Mouse (Mus musculus) neural tube, embryonic 12.5 days (tissue): ENCODE results near the gene Dmrt3. TPM values are rescaled to one million over a fixed set of nuclear protein-coding genes. Genes with fewer than 3 reads are reported as not detected.

Experiments used
- ATAC-seq: fragments of 200-750 bp; cut with Nextera tagmentation; 2 replicates; pipeline ENCODE4 v1.8.0; 2017; ENCODE audit warnings: low read depth, mild to moderate bottlenecking, moderate TSS enrichment, moderate library complexity; ENCODE audit not compliant: low FRiP score
- H3K27ac ChIP-seq: fragments of 300-500 bp; sonication (generic); 2 replicates; pipeline ENCODE4 v1.5.1; 2016
- H3K27me3 ChIP-seq: fragments of 300-500 bp; sonication (generic); replicated peaks from 2 replicates; pipeline ENCODE4 v1.6.1; 2016; ENCODE audit warnings: mild to moderate bottlenecking
- H3K36me3 ChIP-seq: fragments of 300-500 bp; sonication (generic); 2 replicates; pipeline ENCODE4 v1.6.1; 2016; ENCODE audit warnings: mild to moderate bottlenecking
- H3K4me1 ChIP-seq: fragments of 300-500 bp; sonication (generic); 2 replicates; pipeline ENCODE4 v1.6.1; 2016
- H3K4me2 ChIP-seq: fragments of 300-500 bp; sonication (generic); replicated peaks from 2 replicates; pipeline ENCODE4 v1.6.1; 2016; ENCODE audit warnings: mild to moderate bottlenecking
- H3K4me3 ChIP-seq: fragments of 300-500 bp; sonication (generic); 2 replicates; pipeline ENCODE4 v1.5.1; 2016
- H3K9ac ChIP-seq: fragments of 300-500 bp; sonication (generic); 2 replicates; pipeline ENCODE4 v1.6.1; 2016; ENCODE audit warnings: mild to moderate bottlenecking
- H3K9me3 ChIP-seq: fragments of 300-500 bp; sonication (generic); 2 replicates; pipeline ENCODE4 v1.6.1; 2016; ENCODE audit warnings: mild to moderate bottlenecking
- WGBS: fragments of 180-500 bp; shearing (Covaris S2); methylation state at CpG from one replicate; pipeline ENCODE4 v1.1.7; 2016; 5-methylcytosine and 5-hydroxymethylcytosine counted together
- polyA plus RNA-seq: library from polyadenylated mRNA; unstranded; fragments of >200 nt; fragmentation: Nextera tagmentation; extraction: Ambion mirVana; gene quantifications from 2 replicates; pipeline ENCODE4 v1.2.1, GENCODE M21; 2016

Gene Dmrt3
- polyA plus RNA-seq, 1 experiment from 2014 or later, result 3.9 TPM

GRCm38 (mm10) chr19:25670571-25671285 is 60.6 kb downstream of the Dmrt3 start:
- ATAC-seq, result no peak

GRCm38 (mm10) chr19:25671681-25672080 is 61.6 kb downstream of the Dmrt3 start:
- no peaks in the 10 kb centered on the region for H3K9me3 ChIP-seq
- H3K27ac ChIP-seq, result no peak overlapping the region
- peak overlapping the region; percentile 72 for H3K4me2 ChIP-seq
- no peaks in the 10 kb centered on the region for H3K36me3 ChIP-seq
- WGBS, result 2% methylated on average over 14 of the region's 14 CpGs
- ATAC-seq, result no peak
- H3K4me3 ChIP-seq, result peak overlapping the region; percentile 33
- peaks cover 98% of the 10 kb centered on the region for H3K27me3 ChIP-seq
- no peak overlapping the region for H3K9ac ChIP-seq
- peaks cover 18% of the 10 kb centered on the region for H3K4me1 ChIP-seq

More at GRCm38 (mm10) chr19:25670571-25671285, 60.6 kb downstream of the Dmrt3 start:
- Histone ChIP-seq H3K9me3 (no peaks in the 10 kb centered on the region), H3K36me3 (no peaks in the 10 kb centered on the region), H3K4me1 (peaks cover 24% of the 10 kb centered on the region), H3K4me3 (no peak overlapping the region), H3K4me2 (no peak overlapping the region), H3K9ac (no peak overlapping the region), H3K27ac (no peak overlapping the region), H3K27me3 (peaks cover 98% of the 10 kb centered on the region)
- WGBS, result under 1% methylated on average over 17 of the region's 17 CpGs

- Histone ChIP-seq H3K27me3 (peaks cover 96% of the 10 kb centered on the region), H3K27ac (no peak within 1 kb of the TSS), H3K4me1 (peaks cover 18% of the 10 kb centered on the region), H3K4me3 (peak within 1 kb of the TSS; percentile 36), H3K36me3 (no peaks in the 10 kb centered on the region), H3K9me3 (no peaks in the 10 kb centered on the region), H3K4me2 (peak within 1 kb of the TSS; percentile 72), H3K9ac (no peak within 1 kb of the TSS)
- WGBS, result under 1% methylated on average over 44 of the region's 44 CpGs
- ATAC-seq, result peak; percentile 99
Measured at GRCm38 (mm10) chr19:25672101-25672950, 62.2 kb downstream of the Dmrt3 start, which contains the start of gene Dmrt2. TSS of gene Dmrt2 (plus strand) at chr19:25672411.

Other genes with a start within 250 kb of the Dmrt3 start
- gene Dmrt1, start 104.7 kb upstream of the Dmrt3 start, polyA plus RNA-seq, result 0.11 and 0.27 TPM in 2 replicates
- gene Dmrt2, start 62.1 kb downstream of the Dmrt3 start, polyA plus RNA-seq, result 8.3 and 9.2 TPM in 2 replicates